Mouse (Mus musculus) neutrophil, adult 5-6 weeks (primary cell): ENCODE results near the gene Neurog3. TPM values are rescaled to one million over a fixed set of nuclear protein-coding genes. Genes with fewer than 3 reads are reported as not detected.

ENCODE experiments used
- total RNA-seq: library from RNA; stranded (forward); fragments of 200-1000 nt; gene quantifications from 2 replicates; pipeline ENCODE4 v1.2.3, GENCODE M21; 2017

Neurog3 gene
- total RNA-seq, 1 experiment from 2014 or later, result not detected

Other genes with a start within 250 kb of the Neurog3 start
- not detected in 2 replicates for gene Col13a1, start 154.0 kb upstream of the Neurog3 start, total RNA-seq
- gene Fam241b, start 10.8 kb downstream of the Neurog3 start, total RNA-seq, result not detected in 2 replicates
- 0.23 TPM in 1 of 2 replicates, not detected in the other for gene Tspan15, start 98.2 kb downstream of the Neurog3 start, total RNA-seq
- not detected in 2 replicates for gene Tacr2, start 119.3 kb downstream of the Neurog3 start, total RNA-seq
- gene Hk1, start 246.8 kb downstream of the Neurog3 start, total RNA-seq, result 37.8 and 43.8 TPM in 2 replicates